Mouse (Mus musculus) cerebellum, postnatal 4 days (tissue): ENCODE measurements around the gene Slc16a10.

Experiments
- DNase-seq, 2 experiments: peaks; one replicate each; pipeline ENCODE4 v3.0.0; 2022; ENCODE audit warnings: low spot score in 2 of 2, mixed read lengths in 1 of 2

Slc16a10 gene

DNA sequence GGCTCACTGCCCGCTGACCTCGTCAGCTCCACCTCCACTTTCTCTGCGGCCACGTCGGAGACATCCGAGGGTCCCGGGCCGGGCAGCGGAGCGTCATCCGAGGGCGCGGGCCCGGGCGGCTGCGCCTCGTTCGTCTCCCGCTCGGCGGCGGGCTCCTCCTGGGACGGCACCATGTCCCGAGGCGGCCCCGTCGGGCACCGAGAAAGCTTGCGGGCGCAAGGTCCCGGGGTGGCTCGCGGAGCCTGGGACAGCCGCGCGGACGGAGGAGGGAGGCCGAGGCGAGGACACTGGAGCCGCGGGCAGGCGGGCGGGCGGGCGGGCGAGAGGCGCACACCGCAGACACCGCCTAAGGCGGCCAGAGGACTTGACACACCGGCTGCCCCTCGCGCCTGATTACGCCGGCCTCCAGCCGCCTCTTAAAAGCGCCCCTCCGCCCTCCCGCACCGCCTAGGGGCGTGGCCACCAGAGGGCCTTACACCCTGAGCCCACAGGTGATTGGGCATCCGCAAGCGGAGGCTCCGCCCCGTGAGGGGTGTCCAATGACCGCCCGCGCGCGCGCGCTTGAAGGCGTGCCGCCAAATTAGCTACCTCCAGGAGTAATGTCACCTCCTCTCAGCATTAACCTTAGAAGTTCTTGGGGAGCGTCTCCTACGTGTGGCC lies at the start of gene Slc16a10:
Gene Slc16a10, minus strand, starts transcription at position 395 of the 660 bp plus-strand sequence.
- peak; percentile 70 to 89 for DNase-seq

DNA sequence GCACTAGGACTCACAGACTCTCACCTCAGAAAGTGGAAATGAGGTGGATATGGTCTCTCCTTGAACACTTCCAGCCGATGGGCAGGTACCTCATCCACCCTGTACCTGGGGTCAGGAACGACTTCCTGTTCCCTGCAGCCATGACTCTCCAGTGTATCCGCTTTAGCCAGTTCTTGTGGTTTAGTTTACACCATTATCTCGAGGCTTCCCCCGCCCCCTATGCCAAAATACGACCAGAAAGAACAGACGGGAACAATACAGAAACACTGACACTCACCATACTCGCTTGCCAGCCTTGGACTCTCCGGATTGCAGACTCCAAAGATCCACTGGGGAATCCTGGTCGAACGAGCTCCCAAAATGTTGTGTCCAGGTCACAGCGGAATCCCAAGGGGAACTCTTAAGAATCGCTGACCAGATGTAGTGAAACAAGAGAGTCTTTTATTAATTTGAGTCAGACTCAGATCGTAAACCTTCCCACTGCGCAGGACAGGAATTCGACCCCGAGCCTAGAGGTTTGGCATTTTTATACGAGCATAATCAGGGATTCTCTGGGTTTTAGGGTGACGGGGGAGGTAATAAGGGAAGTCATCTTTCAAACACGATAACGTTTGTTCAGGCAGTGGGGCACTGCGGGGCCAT lies 49.4 kb upstream of the Slc16a10 start:
- no peak for DNase-seq

DNA sequence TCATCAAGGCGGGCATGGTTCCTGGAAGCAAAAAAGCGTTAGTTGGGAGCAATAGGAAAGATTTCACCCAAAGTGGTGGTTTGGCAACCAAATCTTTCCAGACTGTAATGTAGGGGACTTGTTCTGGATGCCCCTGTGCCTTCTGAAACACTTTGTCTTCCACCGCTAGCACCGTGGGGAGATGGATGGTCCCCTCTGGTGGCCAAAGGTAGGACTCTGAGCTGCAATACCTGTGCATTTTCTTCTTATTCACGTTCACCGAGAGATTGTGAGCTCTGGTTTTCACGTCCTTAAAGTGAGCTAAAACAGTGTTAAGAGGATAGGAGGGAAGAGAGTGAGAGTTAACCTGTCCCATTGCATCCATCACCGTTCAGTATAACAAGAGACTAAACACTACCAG lies 48.8 kb upstream of the Slc16a10 start:
- no peak for DNase-seq

GRCm38 (mm10) chr10:40189689-40190088 lies 47.6 kb upstream of the Slc16a10 start:
- DNase-seq, result no peak

- no peak for DNase-seq
These were observed 46.8 kb upstream of the Slc16a10 start for GRCm38 (mm10) chr10:40188831-40189230.

GRCm38 (mm10) chr10:40185956-40186355 lies 43.9 kb upstream of the Slc16a10 start:
- no peak for DNase-seq

DNA sequence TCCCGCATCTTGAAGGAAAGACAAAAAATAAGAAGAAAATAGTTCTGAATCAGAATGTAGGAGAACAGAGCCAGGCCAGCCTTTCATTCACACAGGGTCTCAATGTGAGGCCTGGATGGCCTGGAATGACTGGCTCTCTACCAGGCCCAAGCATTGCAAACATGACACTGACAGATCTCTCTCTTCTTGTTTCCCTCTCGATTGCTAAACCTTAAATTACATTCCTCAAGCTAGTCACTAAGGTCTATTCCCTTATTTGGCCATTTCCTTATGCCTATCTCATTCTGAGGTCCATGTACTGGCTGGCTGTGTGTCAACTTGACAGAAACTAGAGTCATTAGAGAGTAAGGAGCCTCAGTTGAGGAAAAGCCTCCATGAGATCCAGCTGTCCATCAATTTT lies 38.0 kb upstream of the Slc16a10 start:
- DNase-seq, result no peak

DNA sequence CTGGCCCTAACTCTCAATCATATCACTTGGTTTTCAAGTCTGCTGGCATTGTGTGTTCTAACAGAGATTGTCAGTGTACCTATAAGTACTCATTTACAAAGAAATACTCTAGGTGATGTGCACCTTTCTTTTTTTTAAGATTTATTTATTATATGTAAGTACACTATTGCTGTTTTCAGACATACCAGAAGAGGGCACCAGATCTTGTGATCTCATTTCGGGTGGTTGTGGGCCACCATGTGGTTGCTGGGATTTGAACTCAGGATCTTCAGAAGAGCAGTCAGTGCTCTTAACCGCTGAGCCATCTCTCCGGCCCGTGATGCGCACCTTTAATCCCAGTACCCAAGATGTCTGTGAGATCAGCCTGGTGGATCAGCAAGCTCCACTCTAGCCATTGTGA lies 37.1 kb upstream of the Slc16a10 start:
- no peak for DNase-seq

DNA sequence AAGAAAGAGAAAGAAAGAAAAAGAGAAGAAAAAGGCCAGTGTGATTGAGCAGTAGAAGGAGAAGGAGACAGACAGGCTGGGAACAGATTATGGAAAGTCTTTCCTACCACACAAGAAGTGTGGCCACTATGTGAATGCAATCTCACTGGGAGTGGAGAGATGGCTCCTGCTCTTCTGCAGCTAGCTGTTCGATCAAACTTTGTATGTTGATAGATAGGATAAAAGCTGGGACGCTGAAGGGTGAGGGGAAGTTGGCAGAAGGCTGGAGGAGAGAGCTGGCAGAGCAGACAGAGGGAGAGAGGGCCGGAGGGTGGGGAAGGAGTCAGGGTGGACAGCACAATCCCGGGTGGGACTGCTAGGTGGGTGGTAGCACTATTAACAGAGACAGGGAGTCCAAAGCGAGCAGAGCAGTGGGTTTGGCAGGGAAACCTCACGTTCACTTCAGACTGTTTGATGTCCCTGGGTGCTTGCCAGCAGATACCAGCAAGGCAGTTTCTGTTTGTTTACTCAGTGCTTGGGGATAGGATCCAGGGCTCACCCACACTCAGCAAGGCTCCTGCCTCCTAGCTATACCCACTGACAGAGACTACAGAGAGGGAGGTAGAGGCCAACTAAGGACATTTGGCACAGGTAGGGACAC lies 35.4 kb upstream of the Slc16a10 start:
- DNase-seq, result no peak

GRCm38 (mm10) chr10:40172136-40172535 lies 30.1 kb upstream of the Slc16a10 start:
- no peak for DNase-seq

DNA sequence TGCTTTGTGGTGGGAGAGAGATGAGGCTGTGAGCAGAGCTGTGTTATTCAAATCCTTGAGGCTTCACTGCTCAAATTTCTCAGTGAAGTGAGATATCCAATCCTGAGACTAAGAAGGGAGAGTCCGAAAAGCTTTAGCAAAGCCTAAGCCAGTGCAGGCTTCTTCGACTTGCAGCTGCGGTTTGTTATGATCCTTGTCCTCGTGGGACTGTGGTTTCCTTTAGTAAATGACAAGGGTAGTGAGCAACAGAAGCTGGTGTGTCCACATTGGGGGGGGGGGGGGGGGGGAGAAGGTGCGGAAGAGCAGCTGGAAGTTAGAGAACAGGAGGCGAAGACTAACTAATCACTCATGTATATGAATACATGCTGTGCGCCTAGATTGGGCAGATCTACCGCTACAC lies 29.2 kb upstream of the Slc16a10 start:
- no peak for DNase-seq

- no peak for DNase-seq
These were observed 28.1 kb upstream of the Slc16a10 start for GRCm38 (mm10) chr10:40170141-40170558.

DNA sequence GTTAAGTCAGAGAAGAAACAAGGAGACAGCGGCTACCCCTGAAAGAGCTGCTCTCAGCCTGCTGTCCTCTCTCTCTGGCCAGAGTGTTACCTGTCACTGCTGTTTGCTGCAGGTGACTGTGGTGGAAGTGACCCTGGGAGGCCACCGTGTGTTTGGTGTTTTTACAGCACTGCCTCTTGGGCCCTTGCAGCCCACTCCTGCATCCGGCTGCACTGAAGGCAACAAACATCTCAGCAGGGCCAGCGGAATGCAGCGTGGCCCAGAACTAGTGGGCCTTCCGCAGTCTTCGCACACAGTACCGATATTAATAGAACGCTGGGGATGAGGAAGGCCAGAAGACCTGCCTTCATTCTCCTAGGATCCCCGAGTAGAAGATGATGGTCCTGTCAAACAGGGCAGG lies 27.5 kb upstream of the Slc16a10 start:
- DNase-seq, result no peak

DNA sequence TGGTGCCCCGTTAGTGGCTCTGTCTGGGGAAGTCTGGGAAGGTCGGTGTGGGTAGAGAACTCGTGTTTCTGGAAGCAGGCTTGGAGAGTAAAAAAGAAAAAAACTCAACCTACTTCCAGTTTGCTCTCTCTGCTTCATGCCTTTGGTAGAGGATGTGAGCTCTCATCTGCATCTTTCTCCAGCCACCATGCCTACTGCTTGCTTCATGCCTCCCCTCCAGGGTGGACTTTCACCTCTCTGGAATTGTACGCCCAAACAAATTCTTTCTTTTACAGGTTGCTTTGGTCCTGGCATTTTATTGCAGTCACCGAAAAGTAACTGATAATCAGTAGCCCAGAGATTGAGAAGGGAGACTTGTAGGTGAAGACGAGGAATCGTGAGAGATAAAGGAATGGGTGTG lies 27.0 kb upstream of the Slc16a10 start:
- no peak for DNase-seq

DNA sequence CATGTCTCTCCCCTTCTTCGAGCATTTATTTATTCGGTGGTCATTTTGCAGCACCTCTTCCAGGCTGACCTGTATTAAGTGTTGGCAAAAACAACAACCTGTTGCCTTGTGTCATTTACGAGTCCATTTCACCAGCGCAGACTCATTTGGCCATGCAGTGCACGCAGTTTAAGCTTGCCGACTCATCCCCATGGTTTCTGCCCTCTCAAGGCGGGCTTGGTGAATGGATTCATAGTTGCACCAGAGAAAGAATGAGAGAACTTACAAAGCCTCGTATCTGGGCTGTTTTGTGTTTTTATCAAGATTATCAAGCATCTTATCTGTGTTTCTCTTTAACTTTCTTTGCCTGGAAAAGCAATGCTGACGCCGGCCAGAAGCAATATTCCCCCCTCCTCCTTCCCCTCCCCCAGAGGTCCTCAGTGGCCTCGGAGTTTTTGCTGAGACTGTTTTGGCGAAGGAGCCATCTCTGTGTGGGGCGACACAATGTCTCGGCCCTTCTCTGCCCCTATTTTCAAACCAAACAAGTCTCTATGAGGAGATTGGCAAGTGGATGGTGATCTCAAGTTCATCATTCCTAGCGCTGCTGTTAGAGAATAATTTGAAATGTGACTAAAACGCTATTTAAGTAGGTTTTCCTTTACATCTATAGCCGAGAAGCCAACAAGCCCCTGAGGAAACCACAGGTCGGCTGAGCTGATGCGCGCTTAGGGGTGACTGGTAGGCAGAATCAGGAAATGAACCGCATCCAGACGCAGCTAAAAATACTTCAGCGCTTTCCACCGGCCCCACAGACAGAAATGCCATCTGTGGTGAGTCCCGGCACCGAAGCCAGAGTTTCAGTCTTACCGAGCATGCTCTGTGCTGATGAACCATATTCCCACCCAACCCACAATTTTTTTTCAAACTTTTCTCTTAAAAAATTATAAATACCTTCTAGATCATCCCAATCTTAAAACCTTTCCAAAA lies 22.6 kb upstream of the Slc16a10 start:
- no peak for DNase-seq

- no peak for DNase-seq
These were observed 21.9 kb upstream of the Slc16a10 start for GRCm38 (mm10) chr10:40163914-40164313.

- no peak for DNase-seq
These were observed 21.3 kb upstream of the Slc16a10 start for GRCm38 (mm10) chr10:40163338-40163737.

DNA sequence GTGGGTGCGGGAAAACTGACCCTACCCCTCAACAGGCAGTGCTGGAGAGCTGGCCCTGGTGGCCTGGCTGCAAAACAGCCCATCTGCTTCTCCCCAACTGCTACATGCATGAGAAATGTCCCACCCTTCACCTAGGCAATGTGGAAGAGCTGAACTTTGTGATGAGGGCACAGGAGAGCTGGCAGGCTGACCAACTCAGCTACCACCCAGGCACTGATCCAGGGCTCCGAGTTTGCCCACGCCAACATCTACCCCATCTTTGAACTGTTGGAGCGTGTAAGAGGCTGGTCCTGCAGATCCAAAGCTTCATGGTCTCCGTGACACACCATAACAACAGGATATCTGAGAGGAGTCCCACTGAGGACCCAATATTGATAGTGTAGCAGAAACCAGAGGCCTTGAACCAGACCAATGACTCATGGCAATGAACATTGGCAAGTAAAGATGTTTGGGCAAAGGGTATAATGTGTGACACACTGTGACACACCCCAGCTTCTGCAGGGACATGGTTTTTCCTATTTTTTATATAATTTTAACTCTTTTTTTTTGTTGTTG lies 19.7 kb upstream of the Slc16a10 start:
- DNase-seq, result no peak

DNA sequence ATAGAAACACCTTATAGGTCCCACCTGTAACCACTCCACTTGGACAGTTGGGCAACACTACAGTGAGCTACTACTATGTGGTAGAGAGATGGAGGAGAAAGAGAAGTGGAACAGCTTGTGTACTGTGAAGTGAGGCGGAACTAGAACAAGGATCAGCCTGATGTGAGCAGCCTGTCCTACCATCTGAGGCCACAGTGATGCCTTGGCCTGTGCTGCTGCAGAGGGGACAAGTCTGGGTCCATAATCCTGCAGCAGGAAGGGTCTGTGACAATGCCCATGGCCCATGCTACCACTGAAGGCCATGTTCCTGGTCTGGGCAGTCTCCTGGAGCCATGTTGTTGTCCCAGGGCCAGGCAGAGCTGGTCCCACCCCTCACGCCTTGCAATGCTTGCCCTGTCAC lies 19.2 kb upstream of the Slc16a10 start:
- DNase-seq, result no peak

DNA sequence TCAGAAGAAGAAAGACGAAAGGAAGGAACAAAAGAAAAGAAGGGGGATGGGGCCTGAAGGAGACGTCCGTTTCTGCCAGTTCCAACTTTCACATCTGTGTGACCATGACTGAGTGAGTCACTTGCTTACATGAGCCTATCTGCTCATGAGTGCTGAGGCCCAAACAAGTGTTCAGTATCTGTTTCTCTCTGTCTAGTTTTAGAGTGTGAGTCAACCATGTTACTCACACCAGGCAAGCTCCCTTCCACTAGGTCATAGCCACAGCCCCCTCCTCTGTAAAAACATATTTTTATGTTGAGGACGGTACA lies 10.4 kb upstream of the Slc16a10 start:
- DNase-seq, result no peak

DNA sequence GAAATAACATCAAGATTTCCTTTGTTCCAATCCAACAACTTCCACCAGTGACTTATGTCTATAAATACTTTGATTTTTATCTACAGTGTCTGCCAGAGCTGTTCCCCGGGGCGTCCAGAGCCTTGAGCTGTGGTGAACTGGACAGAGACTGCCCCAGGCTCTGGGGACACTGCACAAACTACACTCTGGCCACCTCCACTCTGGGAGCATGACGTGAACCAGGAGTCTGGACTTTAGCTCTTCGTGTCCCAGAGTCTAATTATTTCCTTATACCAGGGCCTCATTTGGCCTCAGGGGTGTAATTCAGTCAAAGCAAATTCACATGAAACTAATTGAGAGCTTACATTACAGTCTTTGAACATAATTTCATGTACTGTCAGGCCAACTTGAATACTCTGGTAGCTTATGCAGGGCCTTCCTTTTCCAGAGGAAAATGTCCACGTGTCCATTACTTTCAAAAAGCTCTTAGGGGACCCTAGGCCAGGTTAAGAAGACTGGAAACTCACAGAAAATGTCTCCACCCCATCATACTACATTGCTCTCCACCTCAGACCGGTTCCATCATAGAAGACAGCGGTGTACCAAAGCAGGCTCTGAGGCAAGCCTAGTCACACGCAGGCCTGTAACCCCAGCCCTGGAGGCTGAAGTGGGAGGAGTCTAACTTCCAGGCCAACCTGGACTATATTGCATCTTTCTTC lies 9.9 kb upstream of the Slc16a10 start:
- no peak for DNase-seq
